Mouse (Mus musculus) embryo, embryonic 9.5 days (tissue): ENCODE data around the gene Rita1.

ENCODE experiments used
- DNase-seq: peaks from one replicate; pipeline ENCODE4 v3.0.0-alpha.2; 2017; ENCODE audit errors: extremely low spot score

Rita1 gene

DNA sequence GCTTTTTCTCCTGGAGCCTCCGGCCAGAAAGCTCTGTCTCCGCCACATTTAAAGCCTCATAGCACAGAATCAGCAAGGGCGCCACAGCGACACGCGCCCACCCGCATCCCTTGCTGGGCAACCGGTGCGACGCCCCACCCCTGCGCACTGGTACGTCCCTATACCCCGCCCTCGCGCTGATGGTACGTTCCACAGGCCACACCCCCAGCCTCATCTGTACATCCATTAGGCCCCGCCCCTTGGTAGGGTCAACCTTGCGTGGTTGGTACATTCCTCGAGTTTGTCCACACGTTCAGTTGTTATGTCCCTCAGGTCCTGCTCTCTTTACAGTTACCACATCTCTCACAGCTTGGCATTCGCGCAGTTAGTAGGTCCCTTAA lies at the start of gene Rita1, which contains the start of gene Ddx54:
Gene Rita1 (minus strand): TSS at position 148 of the 380 bp plus-strand sequence.
Gene Ddx54 (plus strand): TSS at position 298 of the 380 bp plus-strand sequence.
- peak; percentile 99 for DNase-seq

DNA sequence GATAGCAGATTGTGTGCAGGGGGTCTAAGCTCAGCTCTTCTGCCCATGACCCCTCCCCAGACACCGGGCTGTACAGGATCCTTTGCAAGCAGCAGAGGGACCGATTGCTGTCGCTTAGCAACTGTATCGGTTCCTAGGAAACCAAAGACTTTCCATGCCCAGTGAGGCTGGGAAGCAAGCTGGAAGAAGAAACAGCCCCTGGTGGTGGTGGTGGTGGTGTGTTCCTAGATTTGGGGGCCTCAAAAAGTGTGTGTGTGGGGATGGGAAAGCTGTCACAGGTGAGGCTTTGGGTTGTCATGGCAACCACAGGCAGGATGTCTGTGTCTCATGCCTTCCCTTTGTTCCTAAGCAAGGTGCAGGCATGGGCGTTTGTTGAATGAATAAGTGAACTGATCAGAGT lies 48.4 kb upstream of the Rita1 start:
- DNase-seq: no peak

DNA sequence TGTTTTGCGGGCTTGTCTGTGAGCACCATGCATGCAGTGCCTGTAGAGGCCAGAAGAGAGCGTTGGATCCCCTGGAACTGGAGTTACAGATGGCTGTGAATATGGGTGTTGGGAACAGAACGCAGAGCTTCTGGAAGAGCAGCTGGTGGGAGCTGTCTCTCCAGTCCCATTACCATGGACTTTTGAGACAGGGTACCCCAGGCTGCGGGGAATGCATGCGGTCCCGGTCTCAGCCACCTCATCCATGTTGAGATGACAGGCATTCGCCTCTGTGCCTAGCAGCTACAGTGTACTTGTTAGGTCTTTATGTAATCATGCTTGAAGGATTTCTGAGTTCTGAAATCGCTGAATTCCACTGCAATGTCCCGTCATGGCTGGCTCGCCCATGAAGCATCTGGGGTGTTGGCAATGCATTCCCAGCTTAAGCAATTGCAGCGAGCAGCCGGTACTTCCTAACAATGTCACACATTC lies 43.9 kb upstream of the Rita1 start:
- DNase-seq: no peak

DNA sequence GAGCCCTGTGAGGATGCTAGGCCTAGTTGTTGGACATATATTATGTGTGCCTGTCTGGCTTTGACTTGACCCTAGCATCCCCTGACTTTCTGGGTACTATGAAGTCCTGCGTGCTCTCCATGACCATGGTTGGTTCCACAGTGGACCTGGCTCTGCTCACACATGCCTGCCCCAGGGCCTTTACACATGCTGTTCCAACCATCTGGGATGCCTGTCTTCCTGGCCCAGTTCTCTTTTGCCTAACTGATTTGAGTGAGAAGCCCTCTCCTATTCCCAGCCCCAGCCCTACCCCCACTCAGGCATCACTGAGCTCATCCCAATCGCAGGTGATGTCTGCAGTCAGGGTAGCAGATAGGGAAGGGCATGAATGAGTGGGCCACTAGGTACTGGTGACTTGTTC lies 41.5 kb upstream of the Rita1 start:
- no peak for DNase-seq

DNA sequence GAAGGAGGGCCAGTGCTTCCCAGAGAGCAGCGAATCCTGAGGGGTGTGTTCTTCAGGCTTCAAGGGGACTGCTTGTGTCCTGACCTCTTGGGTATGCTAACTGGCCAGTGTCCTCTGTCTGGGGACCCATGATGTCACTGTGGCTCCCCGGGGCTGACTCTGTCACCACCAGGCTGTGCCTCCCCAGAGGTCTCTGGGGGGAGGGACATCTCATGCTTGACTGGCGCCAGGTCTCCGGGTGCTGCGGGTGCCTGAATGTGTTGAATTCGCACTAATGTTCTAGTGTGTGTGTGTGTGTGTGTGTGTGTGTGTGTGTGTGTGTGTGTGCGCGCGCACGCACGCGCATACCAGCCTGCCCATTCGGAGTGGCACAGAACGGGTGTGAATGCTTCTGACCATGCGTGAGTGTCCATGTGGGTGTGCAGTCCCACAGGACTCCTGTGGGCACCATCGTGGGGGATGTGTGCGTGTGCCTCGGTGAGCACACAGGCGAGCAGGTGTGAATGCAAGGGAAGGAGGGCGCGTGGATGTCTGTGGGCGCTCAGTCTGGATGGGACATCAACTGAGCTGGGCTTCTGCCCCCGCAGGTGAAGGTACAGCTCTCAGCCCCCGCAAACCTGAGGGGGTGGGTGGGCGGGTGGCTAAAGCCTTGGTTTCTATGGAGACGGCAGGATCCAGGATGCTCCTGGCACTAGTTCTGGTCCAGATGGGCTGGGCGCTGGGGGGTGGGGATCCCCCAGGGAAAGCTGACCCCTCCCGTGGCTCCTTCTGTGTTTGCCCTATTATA lies 40.7 kb upstream of the Rita1 start:
- no peak for DNase-seq

DNA sequence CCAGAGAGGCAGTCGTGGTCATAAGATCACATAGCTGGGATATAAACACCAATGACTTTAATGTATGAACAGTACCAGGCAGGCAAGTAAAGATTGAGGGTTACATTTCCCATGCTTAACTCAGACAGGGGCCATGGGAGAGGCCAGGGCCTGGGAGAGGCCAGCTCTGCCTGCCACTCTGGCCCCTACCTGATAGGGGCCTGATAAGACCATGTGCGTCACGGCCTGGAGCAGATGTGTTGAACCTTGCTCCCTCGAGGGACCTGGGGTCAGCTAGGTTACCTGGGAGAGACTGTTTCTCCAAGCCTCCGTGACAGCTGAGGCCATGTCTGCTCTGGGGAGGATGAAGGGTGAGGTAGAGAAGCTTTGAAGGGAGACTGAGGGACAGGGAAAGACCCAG lies 38.8 kb upstream of the Rita1 start:
- DNase-seq: no peak

DNA sequence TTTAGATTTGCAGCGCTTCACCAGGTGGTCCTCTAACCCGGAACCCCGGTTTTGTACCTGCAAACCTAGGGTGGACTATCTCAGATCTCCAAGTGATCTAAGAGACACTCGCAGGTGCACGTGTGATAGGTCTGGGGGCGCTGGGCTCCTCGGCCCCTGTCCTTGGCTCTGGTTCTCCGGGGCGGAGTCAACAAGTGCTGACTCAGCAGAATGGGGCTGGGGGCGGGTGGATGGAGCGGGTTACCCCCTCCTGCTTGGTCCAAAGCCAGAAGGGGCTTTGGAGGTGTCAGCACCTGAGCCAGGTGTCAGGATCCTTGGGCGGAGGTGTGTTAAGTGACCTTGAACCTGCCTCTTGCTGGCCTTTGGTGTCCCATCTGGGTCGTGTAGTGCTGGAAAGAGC lies 37.5 kb upstream of the Rita1 start:
- DNase-seq: no peak

DNA sequence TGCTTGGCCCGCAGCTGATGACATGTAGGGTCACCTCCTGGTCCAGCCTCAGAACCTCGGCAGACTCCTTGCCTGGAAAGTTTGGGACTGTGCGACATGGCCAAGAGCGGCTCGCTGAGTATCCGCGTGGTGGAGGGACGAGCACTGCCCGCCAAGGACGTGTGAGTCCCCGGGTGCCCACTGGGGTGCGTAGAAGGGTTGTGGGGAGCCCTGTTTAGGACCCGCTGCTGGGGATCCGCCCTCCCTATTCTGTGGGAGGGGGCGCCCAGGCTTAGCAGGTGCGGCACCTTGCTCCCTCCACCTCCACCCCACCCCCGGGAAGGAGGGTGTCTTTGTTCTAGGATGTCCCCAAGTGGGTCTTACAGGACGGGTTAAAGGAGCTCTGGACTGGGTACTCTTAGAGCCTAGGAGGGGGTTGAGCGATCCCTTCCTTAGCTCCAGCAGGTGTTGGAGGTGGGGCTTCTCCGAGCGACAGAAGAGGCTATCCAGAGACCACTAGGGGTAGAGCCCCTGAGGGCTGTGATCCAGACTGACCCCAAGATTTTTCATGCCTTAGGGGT lies 37.1 kb upstream of the Rita1 start:
- no peak for DNase-seq

DNA sequence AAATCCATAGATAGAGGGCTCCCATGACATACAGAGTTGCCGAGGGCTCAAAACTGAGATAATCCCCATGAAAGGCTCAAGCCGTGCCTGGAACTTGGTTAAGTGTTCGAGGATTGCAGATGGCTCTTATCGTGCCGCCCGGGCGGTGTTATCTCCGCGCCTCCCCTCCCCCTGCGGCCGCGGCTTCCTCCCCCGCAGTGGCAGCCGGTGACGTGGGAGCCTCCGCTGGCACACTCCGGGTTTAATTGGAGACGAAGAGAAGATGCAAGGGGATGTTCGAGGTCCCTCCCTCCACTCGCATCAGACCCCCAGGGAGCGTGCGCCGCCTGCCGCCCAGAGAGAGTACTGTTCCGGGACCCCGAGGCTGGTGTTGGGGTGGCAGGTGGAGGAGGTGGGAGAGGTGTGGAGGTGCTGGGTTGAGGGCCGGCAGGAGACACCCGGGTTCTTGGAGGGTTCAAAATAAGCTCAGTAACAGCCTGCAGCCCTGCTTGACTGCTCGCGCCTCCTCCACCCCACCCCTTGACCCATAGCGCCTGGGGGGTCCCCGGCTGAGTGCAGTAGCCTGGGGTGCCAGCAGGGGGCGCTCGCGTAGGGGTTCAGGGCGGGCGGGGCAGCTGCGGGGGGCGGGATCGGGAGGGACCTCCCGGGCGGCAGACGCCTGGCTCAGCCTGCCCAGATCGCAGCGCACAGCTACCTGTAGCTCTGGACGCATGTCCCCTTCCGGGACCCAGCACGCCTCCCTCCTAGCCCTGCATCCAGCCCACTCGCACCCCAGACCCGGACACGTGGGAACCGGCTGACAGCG lies 36.4 kb upstream of the Rita1 start, which contains the start of gene Rasal1:
Gene Rasal1 (plus strand): TSS at position 244 of the 805 bp plus-strand sequence.
- peak; percentile 58 for DNase-seq

DNA sequence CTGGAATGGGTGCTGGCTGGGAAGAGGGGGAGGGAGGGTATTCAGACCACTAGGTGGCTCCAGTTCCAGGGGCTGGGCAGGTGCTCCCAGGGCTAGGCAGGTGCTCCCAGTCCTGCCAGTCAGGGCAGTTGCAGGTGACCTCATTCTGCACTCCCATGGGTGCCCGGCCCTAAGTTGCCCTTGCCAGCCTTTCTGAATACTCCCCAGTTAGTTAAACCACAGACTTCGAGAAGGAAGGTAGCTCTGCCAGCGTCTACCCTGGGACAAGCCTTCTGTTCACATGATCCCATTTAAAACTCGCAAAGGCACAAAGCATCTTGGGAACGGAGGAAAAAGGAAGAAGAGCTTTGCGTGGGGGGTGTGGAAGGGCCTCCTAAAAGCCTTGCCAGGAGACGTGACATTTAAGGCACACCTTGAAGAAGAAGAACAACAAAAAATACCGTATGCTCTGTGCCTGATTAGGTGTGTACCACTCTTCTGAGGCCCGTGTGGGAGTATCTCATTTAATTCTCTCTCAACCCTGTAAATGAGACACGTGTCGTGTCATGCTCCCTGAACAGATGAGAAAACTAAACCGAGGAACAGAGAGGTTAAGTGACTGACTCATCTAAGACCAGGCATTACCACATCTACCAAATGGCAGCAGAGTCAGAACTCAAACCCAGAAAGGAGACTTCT lies 35.6 kb upstream of the Rita1 start:
- no peak for DNase-seq

DNA sequence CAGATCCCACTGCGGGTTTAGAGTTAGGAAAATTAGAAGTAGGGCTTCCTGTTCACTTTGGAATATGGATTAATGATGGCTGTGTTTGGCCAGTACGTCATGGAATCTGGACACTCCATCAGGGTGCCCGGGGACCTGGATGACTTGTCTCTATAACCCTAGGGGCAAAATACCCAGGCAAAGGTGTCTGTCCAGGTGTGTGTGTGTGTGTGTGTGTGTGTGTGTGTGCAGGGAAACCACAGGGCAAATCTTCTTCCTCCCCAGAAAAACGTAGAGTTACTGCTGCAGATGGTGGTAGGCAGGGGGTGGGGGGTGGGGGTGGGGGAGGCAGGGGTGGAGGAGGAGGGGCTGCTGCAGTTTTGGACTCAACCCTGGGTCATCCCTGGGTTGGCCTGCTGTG lies 35.0 kb upstream of the Rita1 start:
- no peak for DNase-seq

DNA sequence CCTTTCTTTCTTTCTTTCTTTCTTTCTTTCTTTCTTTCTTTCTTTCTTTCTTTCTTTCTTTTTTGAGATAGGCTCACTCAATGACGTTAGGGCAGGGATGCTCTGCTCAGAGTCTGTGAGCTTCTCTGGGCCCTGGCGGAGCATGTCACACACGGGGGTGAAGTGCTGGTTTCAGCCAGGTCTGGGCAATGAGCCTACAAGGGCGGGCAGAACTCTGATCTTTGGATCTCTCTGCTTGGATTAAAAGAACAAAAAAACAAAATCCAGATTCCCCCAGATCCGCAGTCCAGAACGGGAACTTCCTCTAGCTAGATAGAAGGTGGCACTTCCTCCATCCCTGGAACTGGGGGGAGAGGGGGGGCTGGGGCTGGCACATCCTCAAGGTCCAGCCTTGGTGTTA lies 33.5 kb upstream of the Rita1 start:
- DNase-seq: no peak

DNA sequence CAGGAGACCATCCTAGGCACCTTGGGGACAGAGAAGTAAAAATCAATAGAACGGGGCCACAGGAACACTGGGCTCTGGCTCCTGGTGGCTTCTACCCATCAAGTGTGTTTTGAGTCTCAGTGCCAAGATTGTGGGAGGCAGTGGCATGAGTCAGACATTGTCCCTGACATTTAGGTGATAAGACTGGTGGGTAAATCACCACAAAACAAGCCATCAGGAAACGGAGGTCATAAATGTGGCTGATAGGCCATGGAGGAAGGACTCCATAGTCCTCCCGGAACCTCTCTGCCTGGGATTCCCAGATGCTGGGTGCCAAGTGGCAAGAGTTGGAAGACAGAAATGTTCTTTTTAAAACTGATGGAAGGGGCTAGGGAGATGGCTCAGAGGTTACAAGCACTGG lies 31.8 kb upstream of the Rita1 start:
- DNase-seq: no peak

DNA sequence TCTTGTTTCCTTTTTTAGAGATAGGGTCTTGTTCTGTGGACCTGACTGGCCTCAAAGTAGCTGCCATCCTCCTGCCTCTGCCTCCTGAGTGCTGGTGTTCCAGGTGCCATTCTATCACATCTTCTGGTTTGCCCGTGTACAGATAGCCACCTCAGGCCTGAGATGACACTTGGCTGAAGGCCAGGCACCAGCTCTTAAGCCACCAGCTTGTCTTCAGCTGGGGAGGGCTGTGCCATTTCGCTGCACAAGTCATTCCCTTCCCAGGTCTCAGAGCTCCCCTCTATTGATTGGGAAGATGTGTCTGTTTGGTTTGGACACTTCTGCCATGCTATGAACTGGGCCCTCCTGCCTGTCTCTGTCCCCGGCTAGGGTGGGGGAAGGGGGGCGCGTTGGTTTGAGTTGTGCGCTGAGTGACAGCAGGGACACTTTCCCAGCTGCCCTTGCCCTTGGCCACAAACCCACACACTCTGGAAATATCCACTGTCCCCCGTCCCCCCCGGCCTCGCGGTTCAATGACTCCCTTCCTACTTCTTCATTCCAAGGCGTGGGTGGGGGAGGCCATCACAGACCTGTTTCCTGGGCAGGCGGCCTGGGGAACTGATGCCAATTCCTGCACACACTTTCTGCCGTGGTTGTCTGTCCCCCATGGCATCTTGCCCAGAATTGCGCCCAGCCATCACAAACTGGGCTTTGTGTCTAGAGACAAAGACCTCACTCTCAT lies 31.1 kb upstream of the Rita1 start:
- DNase-seq: no peak

DNA sequence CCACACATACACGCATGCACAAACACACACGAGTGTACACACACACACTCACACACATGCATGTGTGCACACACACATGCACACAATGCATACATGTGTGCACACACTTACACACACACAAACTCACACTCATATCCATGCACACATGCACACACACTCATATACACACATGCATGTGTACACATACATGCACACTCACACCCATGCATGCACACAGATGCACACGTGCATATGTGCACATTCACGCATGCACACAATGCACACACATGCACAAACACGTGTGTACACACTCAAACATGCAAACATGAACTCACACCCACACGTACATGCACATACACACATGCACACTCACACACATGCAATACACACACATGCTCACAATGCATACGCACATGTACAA lies 27.7 kb upstream of the Rita1 start:
- no peak for DNase-seq

DNA sequence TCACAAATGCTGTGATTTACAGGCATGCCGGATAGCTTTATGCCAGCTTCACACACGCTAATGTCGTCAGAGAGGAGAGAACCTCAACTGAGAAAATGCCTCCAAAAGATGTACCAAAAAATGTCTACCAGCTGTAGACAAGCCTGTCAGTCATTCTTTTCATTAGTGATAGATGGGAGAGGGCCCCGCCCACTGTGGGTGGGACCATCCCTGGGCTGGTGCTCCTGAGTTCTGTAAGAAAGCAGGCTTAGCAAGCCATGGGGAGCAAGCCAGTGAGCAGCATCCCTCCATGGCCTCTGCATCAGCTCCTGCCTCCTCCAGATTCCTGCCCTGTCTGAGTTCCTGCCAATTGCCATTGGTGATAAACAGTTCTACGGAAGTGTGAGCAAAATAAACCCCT lies 23.2 kb upstream of the Rita1 start:
- DNase-seq: no peak

DNA sequence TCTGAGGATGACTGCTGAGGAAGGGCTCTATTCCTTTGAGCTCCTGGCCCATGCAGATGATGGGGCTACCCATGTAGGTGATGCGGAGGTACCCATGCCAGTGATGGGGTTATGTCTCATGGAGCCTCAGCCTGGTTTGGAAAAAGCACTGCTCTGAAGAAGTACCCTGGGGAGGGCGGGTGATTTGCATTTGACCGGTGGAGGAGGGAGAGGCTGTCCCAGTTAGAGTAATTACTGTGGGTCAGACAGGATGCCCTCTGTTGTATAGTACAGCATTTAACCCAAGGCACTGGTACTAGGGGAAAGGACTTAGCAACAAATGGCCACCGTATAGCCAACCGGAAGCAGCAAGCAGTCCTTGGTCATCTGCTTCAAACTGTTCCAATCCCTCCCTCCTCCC lies 22.5 kb upstream of the Rita1 start:
- DNase-seq: no peak

DNA sequence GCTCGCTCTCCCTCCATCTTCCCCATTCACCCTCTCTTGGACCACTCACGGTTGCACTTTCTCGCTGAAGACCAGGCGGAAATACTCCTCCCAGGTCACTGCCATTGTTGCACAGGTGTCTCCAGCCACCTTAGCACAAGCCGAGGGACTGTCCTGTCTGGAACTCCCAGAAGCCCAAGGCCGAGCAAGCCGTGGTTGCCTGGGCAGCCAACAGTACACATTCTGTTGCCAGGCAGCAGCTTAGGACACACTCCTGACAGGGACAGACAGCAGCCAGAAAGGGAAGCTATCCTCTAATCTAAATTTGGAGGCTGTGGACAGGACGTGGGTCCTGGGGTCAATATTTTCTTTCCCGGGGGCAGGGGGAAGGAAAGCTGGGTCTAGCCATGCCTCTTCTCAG lies 21.7 kb upstream of the Rita1 start, which contains the start of gene Cfap73:
Gene Cfap73 (minus strand): TSS at position 105 of the 400 bp plus-strand sequence.
- DNase-seq: no peak

DNA sequence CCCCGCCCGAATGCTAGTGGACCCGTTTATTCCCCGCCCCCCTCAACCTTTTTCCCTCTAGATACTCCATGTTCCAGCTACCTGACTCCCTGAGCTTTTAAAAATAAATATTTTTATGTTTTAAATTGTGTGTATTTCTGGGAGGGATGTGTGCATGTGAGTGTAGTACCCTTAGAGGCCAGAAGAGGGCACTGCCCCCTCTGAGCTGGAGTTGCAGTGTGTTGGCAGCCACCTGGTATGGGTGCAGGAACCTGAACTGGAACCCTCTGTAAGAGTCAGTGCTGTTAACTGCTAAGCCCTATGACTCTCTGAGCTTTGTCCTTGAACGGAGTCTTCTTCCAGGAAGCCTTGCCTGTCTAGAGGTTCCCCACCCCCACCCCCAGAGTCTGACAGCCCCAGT lies 19.5 kb upstream of the Rita1 start:
- DNase-seq: no peak

DNA sequence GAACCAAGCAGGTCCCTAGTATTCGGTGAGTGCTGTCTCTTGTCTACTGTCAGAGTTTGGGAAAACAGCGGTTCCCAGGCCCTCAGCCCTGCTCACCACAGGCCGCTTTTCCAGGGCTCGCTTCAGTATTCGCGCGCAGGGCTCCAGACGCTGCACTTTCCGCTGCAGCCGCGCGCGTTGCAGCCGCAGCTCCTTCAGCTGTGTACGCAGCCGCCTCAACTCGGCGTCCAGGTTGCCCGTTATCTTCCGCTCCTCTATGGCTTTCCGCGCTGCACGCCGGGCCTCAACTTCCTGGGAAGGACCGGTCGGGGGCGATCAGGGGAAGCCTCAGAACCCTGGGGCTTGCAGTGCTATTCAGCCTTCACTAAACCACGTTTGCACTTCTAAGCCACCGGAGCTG lies 18.7 kb upstream of the Rita1 start:
- DNase-seq: no peak

DNA sequence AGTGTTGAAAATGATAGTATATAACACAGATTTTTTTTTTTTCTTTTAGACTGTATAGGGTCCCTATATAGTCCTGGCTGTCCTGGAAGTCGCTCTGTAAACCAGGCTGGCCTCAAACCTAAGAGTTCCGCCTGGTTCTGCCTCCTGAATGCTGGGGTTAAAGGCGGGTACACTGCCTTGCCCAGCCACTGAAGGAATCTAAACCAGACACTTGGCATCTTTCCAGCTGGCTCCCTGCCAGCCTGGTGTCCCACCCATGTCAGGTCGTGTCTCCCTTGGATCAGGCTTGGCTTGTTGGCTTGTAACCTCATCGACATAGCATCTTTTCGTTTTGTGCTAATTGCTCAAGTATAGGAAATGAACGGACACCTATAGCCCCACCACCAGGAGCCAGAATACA lies 16.2 kb upstream of the Rita1 start:
- DNase-seq: no peak
